Mouse (Mus musculus): Measurements from ENCODE around the gene Krt84.
A peak's percentile ranks its signal among the peaks of the same experiment; 100 is the strongest.
"Not testable (repeated sequence)": the region's sequence is repeated elsewhere in the genome, so short reads cannot be mapped to it uniquely, and the experiment has no call there.

Gene Krt84

GRCm38 (mm10) chr15:101532720-101533119 lies at the start of gene Krt84:
TSS of gene Krt84 (minus strand) at chr15:101532820.
- no peak for DNase-seq (ENCODE audit: low spot score in 2 of 2)

GRCm38 (mm10) chr15:101581701-101582100 lies 49.1 kb upstream of the Krt84 start:
- DNase-seq (ENCODE audit: low spot score in 2 of 2), result peak; percentile 12 to 37

GRCm38 (mm10) chr15:101575506-101575905 lies 42.9 kb upstream of the Krt84 start:
- no peak for DNase-seq (ENCODE audit: low spot score in 2 of 2)

- DNase-seq (ENCODE audit: low spot score in 2 of 2), result no peak
These were observed 41.3 kb upstream of the Krt84 start, which contains the start of gene Krt75 for GRCm38 (mm10) chr15:101573796-101574345. TSS of gene Krt75 (minus strand) at chr15:101573904.

- DNase-seq (ENCODE audit: low spot score in 2 of 2), result no peak
These were observed 35.2 kb upstream of the Krt84 start for GRCm38 (mm10) chr15:101567780-101568179.

GRCm38 (mm10) chr15:101562850-101563249 lies 30.2 kb upstream of the Krt84 start, which contains the start of gene Krt90:
TSS of gene Krt90 (minus strand) at chr15:101562950.
- DNase-seq (ENCODE audit: low spot score in 2 of 2), result no peak

- DNase-seq (ENCODE audit: low spot score in 2 of 2), result no peak
These were observed 25.5 kb upstream of the Krt84 start for GRCm38 (mm10) chr15:101558034-101558646.

GRCm38 (mm10) chr15:101553169-101553568 lies 20.5 kb upstream of the Krt84 start:
- DNase-seq (ENCODE audit: low spot score in 2 of 2), result peak in 1 of 2 experiments; percentile 9

GRCm38 (mm10) chr15:101552188-101552587 lies 19.6 kb upstream of the Krt84 start:
- peak in 1 of 2 experiments; percentile 8 for DNase-seq (ENCODE audit: low spot score in 2 of 2)

GRCm38 (mm10) chr15:101550567-101550966 lies 17.9 kb upstream of the Krt84 start, which contains the start of gene Krt82:
TSS of gene Krt82 (minus strand) at chr15:101550667.
- no peak for DNase-seq (ENCODE audit: low spot score in 2 of 2)

- no peak for DNase-seq (ENCODE audit: low spot score in 2 of 2)
These were observed 11.9 kb upstream of the Krt84 start for GRCm38 (mm10) chr15:101544478-101544877.

GRCm38 (mm10) chr15:101542543-101542942 lies 9.9 kb upstream of the Krt84 start:
- DNase-seq (ENCODE audit: low spot score in 2 of 2), result no peak

- DNase-seq (ENCODE audit: low spot score in 2 of 2), result no peak
These were observed 5.9 kb upstream of the Krt84 start for GRCm38 (mm10) chr15:101538580-101538900.

- DNase-seq (ENCODE audit: low spot score in 2 of 2), result no peak
These were observed 5.4 kb upstream of the Krt84 start for GRCm38 (mm10) chr15:101537864-101538579.

GRCm38 (mm10) chr15:101536054-101536850 lies 3.6 kb upstream of the Krt84 start:
- DNase-seq (ENCODE audit: low spot score in 2 of 2), result peak; percentile 12 to 26

GRCm38 (mm10) chr15:101522556-101523232 lies 9.9 kb downstream of the Krt84 start:
- no peak for DNase-seq (ENCODE audit: low spot score in 2 of 2)

GRCm38 (mm10) chr15:101519792-101520191 lies 12.8 kb downstream of the Krt84 start:
- DNase-seq (ENCODE audit: low spot score in 2 of 2), result peak; percentile 76 to 87

GRCm38 (mm10) chr15:101517161-101517560 lies 15.5 kb downstream of the Krt84 start, which contains the start of gene Gm49425:
TSS of gene Gm49425 (minus strand) at chr15:101517261.
- DNase-seq (ENCODE audit: low spot score in 2 of 2), result not testable (repeated sequence)

- no peak for DNase-seq (ENCODE audit: low spot score in 2 of 2)
These were observed 24.4 kb downstream of the Krt84 start for GRCm38 (mm10) chr15:101508247-101508646.

GRCm38 (mm10) chr15:101506896-101507758 lies 25.5 kb downstream of the Krt84 start:
- no peak for DNase-seq (ENCODE audit: low spot score in 2 of 2)
